Mouse (Mus musculus) intestine, embryonic 16.5 days (tissue): ENCODE results near the gene Cyb561. TPM values are rescaled to one million over a fixed set of nuclear protein-coding genes. Genes with fewer than 3 reads are reported as not detected.

Experiments used
- ATAC-seq: fragments of 200-750 bp; cut with Nextera tagmentation; 2 replicates; pipeline ENCODE4 v1.8.0; 2017; ENCODE audit warnings: moderate TSS enrichment, moderate library complexity
- H3K27ac ChIP-seq: fragments of 300-500 bp; sonication (generic); 2 replicates; pipeline ENCODE4 v1.5.1; 2014; ENCODE audit warnings: mild to moderate bottlenecking, low read length
- H3K27me3 ChIP-seq: fragments of 300-500 bp; sonication (generic); replicated peaks from 2 replicates; pipeline ENCODE4 v1.6.1; 2014; ENCODE audit warnings: low read length, control low read depth, mixed read lengths; ENCODE audit not compliant: control insufficient read depth, insufficient read depth
- H3K36me3 ChIP-seq: fragments of 300-500 bp; sonication (generic); 2 replicates; pipeline ENCODE4 v1.6.1; 2014; ENCODE audit warnings: low read length, control low read depth; ENCODE audit not compliant: control insufficient read depth, insufficient read depth
- H3K4me1 ChIP-seq: fragments of 300-500 bp; sonication (generic); 2 replicates; pipeline ENCODE4 v1.6.1; 2014; ENCODE audit warnings: low read length, control low read depth, mixed read lengths; ENCODE audit not compliant: control insufficient read depth, insufficient read depth
- H3K4me2 ChIP-seq: fragments of 300-500 bp; sonication (generic); 2 replicates; pipeline ENCODE4 v1.6.1; 2014; ENCODE audit warnings: low read depth, low read length, control low read depth
- H3K4me3 ChIP-seq: fragments of 300-500 bp; sonication (generic); 2 replicates; pipeline ENCODE4 v1.5.1; 2014; ENCODE audit warnings: mild to moderate bottlenecking, low read length
- H3K9ac ChIP-seq: fragments of 300-500 bp; sonication (generic); 2 replicates; pipeline ENCODE4 v1.6.1; 2014; ENCODE audit warnings: low read depth, low read length
- H3K9me3 ChIP-seq: fragments of 300-500 bp; sonication (generic); 2 replicates; pipeline ENCODE4 v1.6.1; 2016; ENCODE audit warnings: low read length, control low read depth; ENCODE audit not compliant: control insufficient read depth
- WGBS: fragments of 180-500 bp; shearing (Covaris S2); extraction: QIAGEN DNeasy Blood & Tissue Kit; methylation state at CpG from one replicate; pipeline ENCODE4 v1.1.7; 2014; 5-methylcytosine and 5-hydroxymethylcytosine counted together
- polyA plus RNA-seq: library from polyadenylated mRNA; unstranded; fragments of >200 nt; fragmentation: Nextera tagmentation; extraction: Ambion mirVana; gene quantifications from 2 replicates; pipeline ENCODE4 v1.2.1, GENCODE M21; 2015

Cyb561 gene
- polyA plus RNA-seq, 1 experiment from 2014 or later = 46.5 TPM

GRCm38 (mm10) chr11:105899151-105899550, 54.0 kb downstream of the Cyb561 start:
- Histone ChIP-seq H3K9me3 (no peaks in the 10 kb centered on the region), H3K4me2 (no peak overlapping the region), H3K9ac (no peak overlapping the region), H3K27me3 (no peaks in the 10 kb centered on the region), H3K27ac (no peak overlapping the region), H3K4me3 (no peak overlapping the region), H3K36me3 (no peaks in the 10 kb centered on the region), H3K4me1 (no peaks in the 10 kb centered on the region)
- ATAC-seq = no peak
- WGBS = 38% methylated on average over 1 of the region's 1 CpGs

- Histone ChIP-seq H3K4me2 (no peak overlapping the region), H3K9ac (no peak overlapping the region), H3K9me3 (no peaks in the 10 kb centered on the region), H3K27ac (no peak overlapping the region), H3K36me3 (no peaks in the 10 kb centered on the region), H3K27me3 (no peaks in the 10 kb centered on the region), H3K4me1 (no peaks in the 10 kb centered on the region), H3K4me3 (no peak overlapping the region)
- no peak for ATAC-seq
- WGBS = 58% methylated on average over 1 of the region's 1 CpGs
These were observed 65.9 kb downstream of the Cyb561 start for GRCm38 (mm10) chr11:105887281-105887680.

DNA sequence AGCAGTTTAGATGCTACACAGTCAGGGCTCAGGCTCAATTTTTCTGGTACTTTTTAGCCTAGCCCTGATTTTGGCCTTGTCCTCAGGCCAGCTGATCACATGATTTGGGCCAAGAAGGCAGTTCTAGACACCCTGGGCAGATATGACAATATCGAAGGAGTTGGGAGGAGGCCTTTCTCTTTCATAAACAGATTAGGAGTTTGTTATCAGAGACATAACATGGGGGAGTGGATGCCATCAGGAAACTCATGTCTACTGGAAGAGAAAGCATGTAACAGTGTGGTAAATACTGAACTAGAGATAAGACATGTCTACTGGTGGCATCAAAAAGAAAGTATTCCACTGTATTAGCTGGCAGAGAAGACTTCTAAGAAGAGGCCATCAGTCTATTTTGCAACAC, 67.6 kb downstream of the Cyb561 start:
- H3K27me3 ChIP-seq = no peaks in the 10 kb centered on the region
- no peak for ATAC-seq
- H3K9me3 ChIP-seq = no peaks in the 10 kb centered on the region
- H3K27ac ChIP-seq = no peak overlapping the region
- H3K9ac ChIP-seq = no peak overlapping the region
- H3K36me3 ChIP-seq = no peaks in the 10 kb centered on the region
- H3K4me1 ChIP-seq = no peaks in the 10 kb centered on the region
- no peak overlapping the region for H3K4me3 ChIP-seq
- 92% methylated on average over 1 of the region's 1 CpGs for WGBS
- H3K4me2 ChIP-seq = no peak overlapping the region

Other genes with a start within 250 kb of the Cyb561 start
- gene Ace, start 14.6 kb upstream of the Cyb561 start, polyA plus RNA-seq = 18.6 and 41.2 TPM in 2 replicates
- 0.07 TPM in 1 of 2 replicates, not detected in the other for gene Ace3, start 41.3 kb upstream of the Cyb561 start, polyA plus RNA-seq
- 2.1 and 2.6 TPM in 2 replicates for gene Kcnh6, start 54.8 kb upstream of the Cyb561 start, polyA plus RNA-seq
- gene Dcaf7, start 83.5 kb upstream of the Cyb561 start, polyA plus RNA-seq = 42.7 and 48.0 TPM in 2 replicates
- gene Taco1, start 112.7 kb upstream of the Cyb561 start, polyA plus RNA-seq = 14.0 and 17.7 TPM in 2 replicates
- 5.7 and 6.1 TPM in 2 replicates for gene Map3k3, start 131.3 kb upstream of the Cyb561 start, polyA plus RNA-seq
- not detected in 2 replicates for gene Gm10840, start 207.5 kb upstream of the Cyb561 start, polyA plus RNA-seq
- 80.1 and 84.3 TPM in 2 replicates for gene Limd2, start 207.5 kb upstream of the Cyb561 start, polyA plus RNA-seq
- gene Strada, start 248.8 kb upstream of the Cyb561 start, polyA plus RNA-seq = 13.0 and 13.5 TPM in 2 replicates